Mouse (Mus musculus) bone marrow, adult 2 months (tissue): Measurements from ENCODE around the gene Cd82.

ENCODE experiments used
- CTCF ChIP-seq: fragments of 200-500 bp; IDR thresholded peaks from 2 replicates; pipeline ENCODE4 v1.5.1; 2011; ENCODE audit warnings: low read length, control low read depth; ENCODE audit not compliant: control insufficient read depth, insufficient read depth
- POLR2A ChIP-seq: fragments of 200-500 bp; IDR thresholded peaks from 2 replicates; pipeline ENCODE4 v1.6.1; 2011; ENCODE audit warnings: low read depth, mild to moderate bottlenecking, control low read depth, low read length, borderline replicate concordance; ENCODE audit not compliant: control insufficient read depth

- no peak for TF ChIP-seq CTCF
- TF ChIP-seq POLR2A, result no peak
Measured at GRCm38 (mm10) chr2:93427000-93427715, 35.8 kb downstream of the Cd82 start.
